Mouse (Mus musculus): Measurements from ENCODE around the gene Galk1. TPM values are rescaled to one million over a fixed set of nuclear protein-coding genes. Genes with fewer than 3 reads are reported as not detected.
A peak's percentile ranks its signal among the peaks of the same experiment; 100 is the strongest.

The Galk1 gene
- polyA plus RNA-seq, 2 experiments: 55.9 to 102 TPM

- 3% methylated on average over 52 of the region's 54 CpGs for WGBS (ENCODE audit: insufficient replicate concordance)
- peak in 1 of 3 experiments; percentile 61 for DNase-seq (ENCODE audit: low read depth in 3 of 3, low spot score in 3 of 3)
- Histone ChIP-seq H3K4me1 (replicated peaks; ENCODE audit: control insufficient read depth in 2 of 2, insufficient read depth in 2 of 2, low read length in 1 of 2) (peaks cover 7 to 13% of the 10 kb centered on the region in 2 experiments; a peak in 3 of 4 replicates), H3K4me2 (ENCODE audit: low read depth) (peak overlapping the region; percentile 76), H3K9ac (replicated peaks) (peak overlapping the region; percentile 65), H3K4me3 (ENCODE audit: insufficient read depth in 1 of 2, low read depth in 2 of 2, low read length in 2 of 2) (peak overlapping the region; percentile 12 to 46), H3K27me3 (ENCODE audit: control insufficient read depth, insufficient read depth, low read length) (no peaks in the 10 kb centered on the region), H3K9me3 (ENCODE audit: control insufficient read depth, low read length) (no peaks in the 10 kb centered on the region), H3K36me3 (replicated peaks; ENCODE audit: control insufficient read depth, insufficient read depth, low read depth) (no peaks in the 10 kb centered on the region), H3K27ac (peak overlapping the region; percentile 49)
- TF ChIP-seq EP300 (IDR thresholded peaks at IDR 0.05; ENCODE audit: low read depth) (no peak), CTCF (IDR thresholded peaks at IDR 0.05; ENCODE audit: low read depth) (peak; percentile 80)
- peak; percentile 75 for ATAC-seq (ENCODE audit: insufficient read depth)
These were observed 7.4 kb downstream of the Galk1 start for GRCm38 (mm10) chr11:116004840-116005700.

GRCm38 (mm10) chr11:116004186-116004823 lies 8.2 kb downstream of the Galk1 start:
- no peaks in the 10 kb centered on the region for H3K27me3 ChIP-seq (ENCODE audit: control insufficient read depth, insufficient read depth, low read length)
- H3K27ac ChIP-seq: peak overlapping the region; percentile 9
- H3K9ac ChIP-seq (replicated peaks): peak overlapping the region; percentile 65
- WGBS (ENCODE audit: insufficient replicate concordance): 10% methylated on average over 8 of the region's 8 CpGs
- DNase-seq (ENCODE audit: low read depth in 3 of 3, low spot score in 3 of 3) (no peak), ATAC-seq (ENCODE audit: insufficient read depth) (peak; percentile 9; the same call in 1 of the 2 replicates)
- H3K9me3 ChIP-seq (ENCODE audit: control insufficient read depth, low read length): no peaks in the 10 kb centered on the region
- TF ChIP-seq CTCF (IDR thresholded peaks at IDR 0.05; ENCODE audit: low read depth) (no peak), EP300 (IDR thresholded peaks at IDR 0.05; ENCODE audit: low read depth) (no peak)
- H3K4me1 ChIP-seq (replicated peaks; ENCODE audit: control insufficient read depth in 2 of 2, insufficient read depth in 2 of 2, low read length in 1 of 2): peaks cover 7 to 13% of the 10 kb centered on the region in 2 experiments; a peak in 3 of 4 replicates
- peak overlapping the region; percentile 5 to 46 for H3K4me3 ChIP-seq (ENCODE audit: insufficient read depth in 1 of 2, low read depth in 2 of 2, low read length in 2 of 2)
- no peaks in the 10 kb centered on the region for H3K36me3 ChIP-seq (replicated peaks; ENCODE audit: control insufficient read depth, insufficient read depth, low read depth)
- H3K4me2 ChIP-seq (ENCODE audit: low read depth): peak overlapping the region; percentile 76

- Histone ChIP-seq H3K9me3 (ENCODE audit: control insufficient read depth, low read length) (no peaks in the 10 kb centered on the region), H3K9ac (replicated peaks) (no peak overlapping the region), H3K4me1 (replicated peaks; ENCODE audit: control insufficient read depth in 2 of 2, insufficient read depth in 2 of 2, low read length in 1 of 2) (peaks cover 7 to 14% of the 10 kb centered on the region in 2 experiments; a peak in 3 of 4 replicates), H3K36me3 (replicated peaks; ENCODE audit: control insufficient read depth, insufficient read depth, low read depth) (no peaks in the 10 kb centered on the region), H3K4me3 (ENCODE audit: insufficient read depth in 1 of 2, low read depth in 2 of 2, low read length in 2 of 2) (no peak overlapping the region), H3K4me2 (ENCODE audit: low read depth) (no peak overlapping the region), H3K27ac (no peak overlapping the region), H3K27me3 (ENCODE audit: control insufficient read depth, insufficient read depth, low read length) (no peaks in the 10 kb centered on the region)
- 71% methylated on average over 3 of the region's 3 CpGs for WGBS (ENCODE audit: insufficient replicate concordance)
- peak; percentile 36; the same call in 1 of the 2 replicates for TF ChIP-seq CTCF (IDR thresholded peaks at IDR 0.05; ENCODE audit: low read depth)
- TF ChIP-seq EP300 (IDR thresholded peaks at IDR 0.05; ENCODE audit: low read depth): no peak
- ATAC-seq (ENCODE audit: insufficient read depth) (no peak), DNase-seq (ENCODE audit: low read depth in 3 of 3, low spot score in 3 of 3) (no peak)
These were observed 9.6 kb downstream of the Galk1 start for GRCm38 (mm10) chr11:116002894-116003293.

GRCm38 (mm10) chr11:116001725-116002124 lies 10.8 kb downstream of the Galk1 start:
- no peak for ATAC-seq (ENCODE audit: insufficient read depth)
- TF ChIP-seq CTCF (IDR thresholded peaks at IDR 0.05; ENCODE audit: low read depth) (no peak), EP300 (IDR thresholded peaks at IDR 0.05; ENCODE audit: low read depth) (no peak)
- Histone ChIP-seq H3K27ac (no peak overlapping the region), H3K4me3 (ENCODE audit: insufficient read depth in 1 of 2, low read depth in 2 of 2, low read length in 2 of 2) (no peak overlapping the region), H3K4me2 (ENCODE audit: low read depth) (no peak overlapping the region), H3K27me3 (ENCODE audit: control insufficient read depth, insufficient read depth, low read length) (no peaks in the 10 kb centered on the region), H3K4me1 (replicated peaks; ENCODE audit: control insufficient read depth in 2 of 2, insufficient read depth in 2 of 2, low read length in 1 of 2) (peaks cover 7 to 14% of the 10 kb centered on the region in 2 experiments; a peak in 3 of 4 replicates), H3K36me3 (replicated peaks; ENCODE audit: control insufficient read depth, insufficient read depth, low read depth) (no peaks in the 10 kb centered on the region), H3K9ac (replicated peaks) (no peak overlapping the region), H3K9me3 (ENCODE audit: control insufficient read depth, low read length) (no peaks in the 10 kb centered on the region)
- DNase-seq (ENCODE audit: low read depth in 3 of 3, low spot score in 3 of 3): no peak
- WGBS (ENCODE audit: insufficient replicate concordance): 54% methylated on average over 6 of the region's 6 CpGs

- H3K9ac ChIP-seq (replicated peaks): no peak overlapping the region
- no peaks in the 10 kb centered on the region for H3K36me3 ChIP-seq (replicated peaks; ENCODE audit: control insufficient read depth, insufficient read depth, low read depth)
- TF ChIP-seq CTCF (IDR thresholded peaks at IDR 0.05; ENCODE audit: low read depth) (no peak), EP300 (IDR thresholded peaks at IDR 0.05; ENCODE audit: low read depth) (no peak)
- DNase-seq (ENCODE audit: low read depth in 3 of 3, low spot score in 3 of 3) (no peak), ATAC-seq (ENCODE audit: insufficient read depth) (no peak)
- H3K4me3 ChIP-seq (ENCODE audit: insufficient read depth in 1 of 2, low read depth in 2 of 2, low read length in 2 of 2): no peak overlapping the region
- 56% methylated on average over 10 of the region's 10 CpGs for WGBS (ENCODE audit: insufficient replicate concordance)
- peaks cover 7 to 9% of the 10 kb centered on the region in 2 experiments; a peak in 3 of 4 replicates for H3K4me1 ChIP-seq (replicated peaks; ENCODE audit: control insufficient read depth in 2 of 2, insufficient read depth in 2 of 2, low read length in 1 of 2)
- no peaks in the 10 kb centered on the region for H3K9me3 ChIP-seq (ENCODE audit: control insufficient read depth, low read length)
- H3K4me2 ChIP-seq (ENCODE audit: low read depth): no peak overlapping the region
- H3K27ac ChIP-seq: no peak overlapping the region
- no peaks in the 10 kb centered on the region for H3K27me3 ChIP-seq (ENCODE audit: control insufficient read depth, insufficient read depth, low read length)
These were observed 11.9 kb downstream of the Galk1 start for GRCm38 (mm10) chr11:116000607-116001006.

Data from liver, embryonic 14.5 days (tissue).